Mouse (Mus musculus) erythroblast, embryonic 14.5 days (primary cell): Measurements from ENCODE around the gene Sacm1l.

Experiments used
- GATA1 ChIP-seq: IDR thresholded peaks from 2 replicates; pipeline ENCODE4 v1.6.1; 2012; ENCODE audit warnings: low read length, inconsistent platforms, mixed read lengths
- TAL1 ChIP-seq: IDR thresholded peaks from 3 replicates; pipeline ENCODE4 v1.6.1; 2012; ENCODE audit warnings: low read length, inconsistent platforms, mixed read lengths

DNA sequence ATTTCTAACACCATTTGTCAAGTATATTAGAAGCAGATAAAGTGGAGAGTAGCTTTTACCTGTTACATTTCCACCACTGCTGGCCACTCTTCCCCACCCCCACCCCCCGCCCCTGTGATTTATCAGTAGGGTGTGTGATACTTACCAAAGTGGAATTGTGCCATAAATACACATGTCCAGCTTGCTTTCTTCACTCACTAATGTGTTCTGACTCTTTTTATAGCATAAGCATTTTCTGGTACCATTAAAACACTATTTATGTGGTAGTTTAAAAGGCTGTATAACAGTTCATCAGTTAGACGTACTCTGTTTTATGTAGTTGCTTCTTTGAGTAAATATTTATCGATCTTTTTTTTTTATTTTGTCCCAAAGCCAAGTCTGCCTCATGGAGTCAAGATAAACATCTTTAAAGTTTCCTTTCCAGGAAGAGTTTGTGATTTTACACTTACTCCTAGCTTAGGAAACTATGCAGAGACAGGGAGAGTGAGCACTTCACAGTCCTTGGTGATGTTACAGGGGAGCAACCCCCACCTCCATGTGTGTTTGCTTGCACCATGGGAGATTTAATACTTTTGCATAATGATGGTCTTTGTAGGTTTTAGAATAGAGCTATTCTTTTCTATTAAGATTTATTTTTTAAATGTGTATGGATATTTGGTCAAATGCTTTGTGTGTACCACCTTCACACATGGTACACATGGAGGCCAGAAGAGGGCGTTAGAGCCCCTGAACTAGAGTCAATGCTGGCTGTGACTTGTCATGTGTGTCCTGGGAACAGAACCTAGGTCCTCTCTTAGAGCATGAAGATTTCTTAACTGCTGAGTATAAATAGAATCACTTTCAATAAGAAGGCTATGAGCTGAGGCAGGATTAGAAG lies 23.1 kb upstream of the Sacm1l start:
- TF ChIP-seq TAL1, result no peak
- no peak for TF ChIP-seq GATA1
